Mouse (Mus musculus) embryonic facial prominence, embryonic 12.5 days (tissue): ENCODE results near the gene Lrig1. TPM values are rescaled to one million over a fixed set of nuclear protein-coding genes. Genes with fewer than 3 reads are reported as not detected.

ENCODE experiments used
- microRNA-seq: library from miRNA; unstranded; fragments of <30 nt; microRNA quantifications from one replicate; pipeline ENCODE4, GENCODE M21; 2017
- polyA plus RNA-seq: library from polyadenylated mRNA; unstranded; fragments of >200 nt; fragmentation: Nextera tagmentation; extraction: Ambion mirVana; gene quantifications from 2 replicates; pipeline ENCODE4 v1.2.1, GENCODE M21; 2016

The Lrig1 gene
- polyA plus RNA-seq, 1 experiment from 2014 or later, result 20.1 TPM

Small RNA genes within 50 kb of the gene (microRNA-seq; reads per million reads assigned to microRNA genes)
- gene Mir7041, result not detected

Other genes starting within 250 kb of the Lrig1 start
- gene Slc25a26, start 199.8 kb downstream of the Lrig1 start, polyA plus RNA-seq, result 7.2 and 8.9 TPM in 2 replicates